Mouse (Mus musculus): ENCODE data around the gene Ppm1l.
A peak's percentile ranks its signal among the peaks of the same experiment; 100 is the strongest.

Gene Ppm1l

GRCm38 (mm10) chr3:69316391-69317195 lies at the start of gene Ppm1l:
Gene Ppm1l, plus strand, starts transcription at chr3:69316861.
- DNase-seq: peak; percentile 94 to 97

DNA sequence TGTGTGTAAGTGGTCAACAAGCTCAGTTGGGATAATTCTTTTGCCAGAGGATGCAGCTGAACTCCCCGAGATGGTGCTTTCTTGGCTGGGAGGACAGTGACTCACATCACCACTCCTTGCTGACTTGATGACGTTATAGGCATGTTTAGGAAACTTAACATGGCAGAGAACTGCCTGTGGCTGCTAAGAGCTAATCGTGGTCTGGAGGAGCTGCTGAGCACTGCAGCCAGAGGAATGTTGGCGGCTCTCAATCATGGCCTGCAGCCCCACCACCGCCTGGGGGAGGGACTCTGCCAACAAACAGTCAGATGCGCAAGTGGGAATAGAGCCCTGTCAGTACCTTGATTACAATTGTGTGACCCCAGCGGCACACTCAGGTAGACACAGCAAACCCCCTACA lies 44.8 kb upstream of the Ppm1l start:
- DNase-seq: peak; percentile 18 to 19

DNA sequence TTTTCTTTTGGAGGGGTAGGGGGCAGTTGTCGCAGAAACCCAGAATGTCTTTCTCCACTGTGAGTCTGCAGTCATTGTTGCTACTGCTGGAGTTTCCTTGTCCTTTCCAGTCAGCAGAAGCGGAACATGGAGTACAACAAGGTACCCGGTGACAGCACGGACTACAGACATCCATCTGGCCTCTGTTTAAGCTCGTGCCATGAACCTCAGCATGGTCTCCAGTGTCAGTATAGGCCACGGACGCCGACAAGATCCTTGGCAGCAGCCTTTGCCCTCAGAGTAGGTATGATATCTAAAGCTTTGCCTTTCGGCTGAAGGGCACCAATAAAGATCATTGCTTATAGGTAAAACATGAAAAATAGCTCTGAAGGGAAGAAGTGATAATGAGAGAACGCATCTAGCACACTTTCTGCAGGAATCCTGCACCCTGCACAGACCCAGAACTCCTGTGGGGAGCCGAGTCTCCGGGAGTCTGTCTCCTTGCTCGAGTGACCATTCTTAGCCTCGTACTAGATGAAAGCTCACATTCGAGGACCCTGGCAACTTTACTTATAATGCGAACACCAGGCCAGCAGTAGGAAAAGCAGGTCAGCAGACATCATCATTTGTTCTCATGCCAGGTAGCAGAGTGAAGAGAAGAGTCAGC lies 42.5 kb upstream of the Ppm1l start:
- peak; percentile 49 to 51 for DNase-seq

GRCm38 (mm10) chr3:69274664-69275312 lies 41.9 kb upstream of the Ppm1l start:
- DNase-seq: peak; percentile 10 to 32

GRCm38 (mm10) chr3:69278648-69279047 lies 38.0 kb upstream of the Ppm1l start:
- no peak for DNase-seq

- DNase-seq: no peak
Observed at GRCm38 (mm10) chr3:69282406-69282805, 34.3 kb upstream of the Ppm1l start.

GRCm38 (mm10) chr3:69283085-69283847 lies 33.4 kb upstream of the Ppm1l start:
- no peak for DNase-seq

DNA sequence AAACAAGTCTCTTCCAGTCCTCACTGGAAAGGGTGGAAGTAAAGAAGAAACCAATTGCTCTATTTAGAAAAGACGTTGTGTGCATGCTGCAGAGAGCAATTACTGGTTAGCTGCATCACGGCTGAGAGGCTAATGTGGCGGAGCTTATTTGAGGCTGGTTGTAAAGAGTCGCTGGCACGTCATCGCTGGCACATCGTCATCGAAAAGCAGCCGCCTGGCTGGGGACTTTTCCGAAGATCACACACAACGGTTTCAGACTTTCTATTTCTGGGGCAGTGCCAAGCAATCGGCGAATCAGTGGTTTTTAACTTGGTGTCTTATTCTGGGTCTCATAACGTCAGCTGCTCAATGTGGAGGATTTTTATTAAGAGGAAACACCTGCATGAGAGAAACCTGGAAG lies 26.8 kb upstream of the Ppm1l start:
- DNase-seq: peak; percentile 21 to 43

GRCm38 (mm10) chr3:69290294-69290693 lies 26.4 kb upstream of the Ppm1l start:
- DNase-seq: peak; percentile 52 to 70

GRCm38 (mm10) chr3:69290844-69291243 lies 25.8 kb upstream of the Ppm1l start:
- DNase-seq: no peak

DNA sequence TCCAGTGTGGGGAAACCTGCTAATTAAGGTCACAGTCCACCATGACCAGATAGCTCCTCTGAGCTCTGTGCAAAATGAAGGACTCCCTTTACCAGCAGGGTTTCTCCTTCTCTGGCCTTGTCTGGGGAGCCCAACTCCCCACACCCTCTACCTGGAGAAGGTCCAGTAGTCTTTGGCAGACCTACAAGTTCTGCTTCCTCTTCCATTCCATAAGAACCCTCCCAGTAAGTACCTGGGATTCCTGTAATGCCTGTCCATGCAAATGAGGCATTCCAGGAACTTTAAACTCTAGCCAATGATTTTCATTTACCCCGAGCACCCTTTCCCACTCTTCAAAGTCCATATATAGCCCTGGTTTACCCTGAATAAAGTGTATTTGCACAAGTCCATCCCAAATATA lies 24.0 kb upstream of the Ppm1l start:
- DNase-seq: peak; percentile 16 to 47

GRCm38 (mm10) chr3:69296270-69296669 lies 20.4 kb upstream of the Ppm1l start:
- no peak for DNase-seq

DNA sequence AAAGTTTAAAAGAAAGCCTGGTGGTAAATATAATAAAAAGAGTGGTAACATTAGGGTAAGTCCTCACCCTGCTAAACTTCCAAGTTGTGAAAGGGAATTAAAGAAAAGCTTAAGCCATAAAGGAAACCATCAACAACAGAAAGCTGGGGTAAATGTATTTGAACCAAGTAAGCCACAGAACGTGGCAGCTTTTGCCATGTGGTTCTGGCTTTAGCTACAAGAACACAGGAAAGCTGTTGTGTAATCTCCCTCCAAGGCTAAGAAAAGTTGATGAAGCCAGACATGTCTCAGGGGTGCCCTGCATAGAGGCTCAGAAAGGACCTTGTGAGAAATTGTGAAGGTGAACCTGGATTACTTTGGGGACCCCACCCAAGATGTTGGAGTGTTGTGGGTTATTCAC lies 16.5 kb upstream of the Ppm1l start:
- no peak for DNase-seq

- DNase-seq: no peak
Observed at GRCm38 (mm10) chr3:69315810-69316390, 761 bp upstream of the Ppm1l start.

- DNase-seq: peak in 1 of 2 experiments; percentile 43
Observed at GRCm38 (mm10) chr3:69317251-69318125, 827 bp downstream of the Ppm1l start.

DNA sequence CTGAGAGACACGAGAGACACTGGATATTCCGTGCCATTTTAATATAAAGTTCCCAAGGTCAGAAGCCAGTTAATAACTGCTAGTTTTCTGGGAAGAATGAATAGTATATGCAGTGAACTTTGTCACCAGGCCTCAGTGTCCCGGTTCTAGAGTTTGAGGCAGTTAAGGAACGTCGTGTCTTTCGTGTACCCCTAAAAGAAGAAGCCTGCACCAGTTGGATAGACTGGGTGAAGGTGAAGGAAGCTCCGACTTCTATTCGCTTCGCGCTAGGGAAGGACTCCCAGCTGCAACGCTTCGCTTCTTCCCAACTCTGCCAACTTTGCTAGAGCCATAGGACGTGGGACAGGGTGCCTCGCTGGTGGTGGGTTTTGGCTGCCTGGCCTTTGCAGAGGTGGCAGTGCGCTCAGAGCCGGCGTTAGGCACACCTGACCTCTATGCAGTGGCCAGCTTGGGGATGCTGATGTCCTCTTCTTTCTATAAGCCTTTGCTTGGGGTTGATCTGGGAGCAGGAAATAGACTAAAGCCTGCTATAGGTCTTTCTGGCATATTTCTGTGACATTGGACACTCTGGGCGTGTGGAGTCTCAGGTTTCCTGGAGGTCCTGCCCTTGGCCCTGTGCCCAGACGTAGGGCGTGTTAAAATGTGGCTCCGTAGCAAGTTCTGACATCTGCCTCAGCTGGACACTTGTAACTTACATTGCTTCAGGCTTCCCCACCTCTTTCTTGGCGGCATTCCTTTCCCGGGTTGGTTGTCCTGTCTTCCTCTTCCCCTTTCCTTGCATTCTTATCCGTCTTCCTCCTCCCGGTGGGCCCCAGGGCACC lies 1.7 kb downstream of the Ppm1l start:
- peak; percentile 48 to 58 for DNase-seq

DNA sequence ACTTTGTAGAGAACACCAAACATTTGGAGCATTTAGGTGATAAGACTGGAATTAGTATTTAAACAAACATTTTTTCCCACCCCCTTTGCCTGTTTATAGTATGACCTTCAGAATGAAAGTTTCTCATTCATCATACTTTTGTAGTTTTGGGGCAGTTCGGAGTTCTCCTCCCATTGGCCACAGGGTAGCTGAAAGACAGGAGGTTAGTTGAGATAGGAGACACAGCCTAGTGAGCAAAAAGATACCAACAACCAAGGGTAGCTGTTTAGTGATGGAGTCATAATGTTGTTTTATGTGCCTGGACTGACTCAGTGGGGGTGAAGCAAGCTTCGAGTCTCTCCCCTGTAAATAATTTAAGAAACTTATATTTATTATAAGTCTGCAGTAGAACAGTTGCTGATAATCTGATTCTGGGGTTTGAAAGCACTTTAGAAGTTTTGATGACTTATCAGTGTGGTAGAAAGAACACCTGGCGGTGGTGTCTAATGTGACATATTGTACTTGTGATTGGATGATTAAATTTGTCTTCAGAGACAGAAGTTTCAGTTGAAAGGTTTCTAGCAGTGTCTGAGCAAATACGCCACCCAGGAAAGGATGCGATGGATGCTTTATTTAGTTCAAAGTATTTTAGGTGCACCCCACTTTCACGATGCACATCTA lies 2.5 kb downstream of the Ppm1l start:
- no peak for DNase-seq

GRCm38 (mm10) chr3:69323982-69324381 lies 7.3 kb downstream of the Ppm1l start:
- DNase-seq: peak; percentile 54 to 77

DNA sequence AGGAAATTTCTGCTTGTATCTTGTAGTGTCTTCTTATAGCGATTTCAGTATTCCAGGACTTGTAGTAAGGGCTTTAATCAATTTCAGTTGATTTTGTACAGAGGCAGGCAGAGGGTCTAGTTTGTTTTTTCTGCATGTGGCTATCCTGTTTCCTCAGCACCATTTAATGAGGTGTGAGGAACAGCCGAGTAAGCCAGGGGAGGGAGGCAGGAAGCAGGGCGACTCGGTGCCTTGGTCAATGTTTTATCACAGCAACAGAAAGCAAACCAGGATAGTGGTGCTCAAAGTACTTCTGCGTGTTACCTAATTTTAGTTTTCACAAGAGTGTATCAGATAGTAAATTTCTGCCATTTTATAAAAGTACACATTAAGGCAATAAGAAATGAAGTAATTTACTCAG lies 13.2 kb downstream of the Ppm1l start:
- DNase-seq: no peak

DNA sequence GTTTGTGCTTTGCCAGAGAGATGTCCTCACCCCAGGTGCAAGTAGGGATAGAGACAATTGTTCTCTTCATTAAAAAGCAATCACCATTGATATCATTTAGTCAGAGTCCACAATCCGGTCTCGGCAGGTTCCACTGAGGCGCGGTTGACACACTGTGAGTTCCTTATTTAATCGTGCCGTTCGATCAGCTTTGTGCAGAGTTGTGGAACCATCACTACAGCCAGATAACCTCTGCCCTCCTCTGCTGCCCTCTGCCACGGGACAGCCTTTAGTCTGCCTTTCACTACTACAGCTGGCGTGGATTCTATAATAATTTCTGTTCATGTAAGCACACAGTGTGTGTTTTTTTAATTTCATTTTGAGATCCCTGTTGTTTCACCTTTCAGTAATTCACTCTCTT lies 17.2 kb downstream of the Ppm1l start:
- no peak for DNase-seq
